Mouse (Mus musculus) kidney, postnatal 25 days (tissue): ENCODE measurements around the gene Sp2.

Experiments used
- DNase-seq, 2 experiments: peaks; one replicate each; pipeline ENCODE4 v3.0.0; 2021; ENCODE audit warnings: mixed read lengths in 2 of 2

The Sp2 gene

DNA sequence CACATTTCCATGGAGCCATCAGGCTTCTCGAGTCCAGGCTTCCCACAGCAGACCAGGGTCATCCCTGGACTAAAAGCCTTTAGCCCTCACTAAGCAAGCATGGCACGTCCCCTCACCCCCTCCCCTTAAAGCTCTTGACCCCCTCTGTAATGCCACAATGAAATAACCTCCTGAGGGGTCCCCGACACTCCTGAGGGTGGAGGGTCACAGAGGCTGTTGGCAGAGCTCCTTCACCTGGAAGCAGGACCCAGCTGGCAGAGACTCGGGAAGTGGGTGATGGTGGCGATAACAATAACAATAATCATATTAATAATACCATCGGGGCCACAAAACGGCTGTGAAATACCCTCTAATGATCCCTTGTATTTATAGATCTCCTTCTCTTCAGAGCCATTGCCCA is at the start of gene Sp2:
Gene Sp2, minus strand, starts transcription at position 101 of the 400 bp plus-strand sequence.
- no peak for DNase-seq

DNA sequence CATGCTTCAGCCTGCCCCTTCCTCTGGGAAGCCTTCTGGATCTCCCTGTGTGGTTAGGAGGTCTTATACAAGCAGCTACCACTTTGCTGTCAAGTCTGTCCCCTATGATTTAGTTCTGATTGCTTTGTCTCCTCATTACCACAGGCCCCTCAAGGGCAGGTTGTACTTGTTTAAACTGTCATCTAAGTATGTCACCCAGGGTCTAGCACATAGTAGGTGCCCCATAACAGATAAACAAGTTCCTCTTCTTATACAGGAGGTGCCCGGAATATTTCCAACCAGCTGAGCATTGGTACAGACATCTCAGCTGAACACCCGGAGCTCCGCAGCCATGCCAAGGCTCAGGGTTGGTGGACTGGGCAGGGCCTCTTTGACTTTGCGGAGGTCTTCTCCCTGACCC is 49.7 kb upstream of the Sp2 start:
- DNase-seq: no peak

DNA sequence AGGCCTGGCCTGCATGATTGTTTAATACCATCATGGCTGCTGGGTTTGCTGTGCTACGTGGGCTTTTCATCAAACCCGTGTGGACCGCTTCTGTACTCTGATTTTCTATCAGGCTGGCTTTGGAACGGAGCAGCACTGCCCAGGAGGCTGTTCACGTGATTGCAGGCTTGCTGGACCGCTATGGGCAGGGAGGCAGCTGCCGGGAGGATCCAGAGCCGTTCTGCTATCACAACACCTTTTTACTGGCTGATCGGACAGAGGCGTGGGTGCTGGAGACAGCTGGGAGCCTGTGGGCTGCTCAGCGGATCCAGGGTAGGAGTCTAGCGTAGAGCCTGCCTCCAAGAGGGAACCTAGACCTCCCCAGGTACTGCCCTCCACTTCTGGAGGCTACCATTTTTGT is 49.2 kb upstream of the Sp2 start:
- DNase-seq: peak; percentile 48 to 80

DNA sequence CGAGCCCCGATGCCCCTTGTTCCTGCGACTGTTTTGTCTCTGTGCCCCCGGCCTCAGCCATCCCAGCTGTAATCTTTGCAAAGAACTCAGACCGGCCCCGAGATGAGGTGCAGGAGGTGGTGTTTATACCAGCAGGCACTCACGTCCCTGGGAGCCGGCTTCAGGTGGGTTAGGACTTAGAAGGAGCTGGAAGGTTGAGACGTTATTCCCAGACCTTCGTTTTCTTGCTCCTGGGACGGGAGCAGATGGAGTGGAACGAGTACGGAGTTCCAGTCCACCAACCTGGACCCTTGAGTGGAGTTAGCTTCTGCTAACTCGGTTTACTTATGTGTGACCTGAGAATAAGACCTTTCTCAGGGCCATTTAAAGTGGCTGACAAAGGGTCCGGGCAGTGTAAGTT is 47.7 kb upstream of the Sp2 start:
- DNase-seq: peak; percentile 41 to 68

DNA sequence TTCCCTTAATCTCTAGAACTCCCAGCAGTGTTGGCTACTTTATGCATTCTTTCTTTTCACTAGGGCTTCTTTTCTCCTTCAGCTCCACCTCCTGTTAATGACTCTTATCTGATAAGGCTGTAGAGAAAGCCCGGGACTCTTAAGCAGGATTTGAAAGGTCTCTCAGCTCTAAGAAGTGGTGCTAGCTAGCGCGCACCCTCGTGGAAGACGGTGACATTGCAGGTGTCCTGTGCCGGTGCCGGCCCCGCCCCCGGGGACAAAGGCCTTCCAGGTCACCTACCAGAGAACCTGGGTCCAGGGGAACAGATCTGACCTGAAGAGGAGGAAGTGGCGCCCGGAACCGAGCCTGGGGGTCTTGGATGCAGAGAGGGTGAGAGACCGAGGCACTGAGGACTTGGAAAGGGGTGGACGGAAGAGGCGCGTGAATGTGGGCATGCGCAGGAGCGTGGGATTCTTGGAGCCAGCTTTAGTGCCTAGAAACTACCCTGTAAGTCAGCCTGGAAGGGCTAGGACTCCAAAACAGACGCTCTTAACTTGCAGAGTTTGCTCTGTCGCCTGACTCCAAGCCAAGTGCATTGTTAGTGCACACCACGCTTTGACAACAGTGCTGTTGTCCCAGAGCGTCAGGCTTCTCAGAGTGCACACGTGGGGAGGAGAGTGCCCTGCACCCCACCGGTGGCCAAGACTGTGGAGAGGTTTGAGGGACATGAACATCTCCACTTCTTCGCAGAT is 47.1 kb upstream of the Sp2 start, which contains the start of gene Scrn2:
Gene Scrn2, plus strand, starts transcription at position 253 of the 732 bp plus-strand sequence.
- DNase-seq: peak; percentile 91

DNA sequence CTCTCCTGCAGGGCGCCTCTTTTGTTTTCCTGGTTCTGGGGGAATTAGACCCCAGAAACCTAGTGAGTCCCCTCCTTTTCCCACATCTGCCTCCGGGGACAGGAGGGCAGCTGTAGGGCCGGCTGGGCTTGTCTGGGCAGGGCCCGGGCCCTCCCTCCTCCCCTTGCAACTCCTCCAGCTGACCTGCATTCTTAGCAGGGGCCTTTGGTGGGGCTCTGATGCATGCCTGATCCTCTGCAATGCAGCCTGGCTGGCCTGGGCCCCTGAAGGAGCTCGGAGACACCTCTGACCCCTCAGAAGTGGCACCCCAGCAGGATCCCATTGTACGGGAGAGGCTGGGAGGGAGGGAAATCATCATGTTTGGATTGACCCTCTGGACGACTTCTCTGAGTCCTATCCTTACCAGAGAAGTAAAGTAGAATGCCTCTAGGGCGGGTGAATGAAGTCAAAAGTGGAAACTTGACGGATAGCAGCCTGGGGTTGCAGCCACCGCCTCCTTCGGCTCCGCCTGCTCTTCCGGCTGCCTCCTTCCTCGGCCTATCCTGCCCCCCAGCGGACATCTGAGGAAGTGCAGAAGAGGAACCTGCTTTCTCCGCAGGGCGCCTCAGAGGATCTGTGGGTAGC is 43.1 kb upstream of the Sp2 start:
- peak; percentile 89 to 91 for DNase-seq

DNA sequence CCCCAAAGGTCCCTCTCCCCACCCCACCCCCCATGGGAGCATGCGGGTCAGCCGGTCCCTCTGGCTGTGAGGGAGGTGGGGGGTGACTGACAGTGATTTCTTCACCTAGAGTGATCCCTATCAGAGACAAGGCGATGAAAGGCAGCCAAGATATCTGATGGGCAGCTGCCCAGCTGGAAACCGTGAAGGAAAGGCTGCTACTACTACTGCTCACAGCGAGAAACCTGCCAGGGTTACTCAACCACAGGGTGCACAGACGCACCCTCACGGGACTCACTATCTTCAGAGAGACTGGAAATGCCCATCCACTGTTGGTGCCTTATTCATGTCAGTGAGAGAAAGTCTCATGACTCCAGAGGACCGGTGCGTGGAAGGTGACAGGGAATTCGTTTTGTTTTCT is 42.2 kb upstream of the Sp2 start:
- DNase-seq: no peak

DNA sequence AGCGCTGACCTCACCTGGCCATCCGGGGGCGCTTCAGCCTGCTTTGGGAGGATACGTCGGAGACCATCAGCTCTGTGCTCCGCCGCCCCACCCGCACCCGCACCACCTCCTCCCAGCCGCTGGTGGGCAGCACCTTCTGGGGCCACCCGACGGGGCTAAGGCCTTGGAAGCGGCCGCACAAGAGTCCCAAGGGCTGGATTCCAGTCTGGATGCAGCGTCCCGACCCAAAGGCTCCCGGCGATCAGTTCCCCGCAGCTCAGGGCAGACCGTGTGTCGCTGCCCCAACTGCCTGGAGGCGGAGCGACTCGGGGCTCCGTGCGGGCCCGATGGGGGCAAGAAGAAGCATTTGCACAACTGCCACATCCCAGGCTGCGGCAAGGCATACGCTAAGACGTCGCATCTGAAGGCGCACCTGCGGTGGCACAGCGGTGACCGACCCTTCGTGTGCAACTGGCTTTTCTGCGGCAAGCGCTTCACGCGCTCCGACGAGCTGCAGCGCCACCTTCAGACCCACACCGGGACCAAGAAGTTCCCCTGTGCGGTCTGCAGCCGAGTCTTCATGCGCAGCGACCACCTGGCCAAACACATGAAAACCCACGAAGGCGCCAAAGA is 39.2 kb upstream of the Sp2 start:
- DNase-seq: peak; percentile 80 to 90

DNA sequence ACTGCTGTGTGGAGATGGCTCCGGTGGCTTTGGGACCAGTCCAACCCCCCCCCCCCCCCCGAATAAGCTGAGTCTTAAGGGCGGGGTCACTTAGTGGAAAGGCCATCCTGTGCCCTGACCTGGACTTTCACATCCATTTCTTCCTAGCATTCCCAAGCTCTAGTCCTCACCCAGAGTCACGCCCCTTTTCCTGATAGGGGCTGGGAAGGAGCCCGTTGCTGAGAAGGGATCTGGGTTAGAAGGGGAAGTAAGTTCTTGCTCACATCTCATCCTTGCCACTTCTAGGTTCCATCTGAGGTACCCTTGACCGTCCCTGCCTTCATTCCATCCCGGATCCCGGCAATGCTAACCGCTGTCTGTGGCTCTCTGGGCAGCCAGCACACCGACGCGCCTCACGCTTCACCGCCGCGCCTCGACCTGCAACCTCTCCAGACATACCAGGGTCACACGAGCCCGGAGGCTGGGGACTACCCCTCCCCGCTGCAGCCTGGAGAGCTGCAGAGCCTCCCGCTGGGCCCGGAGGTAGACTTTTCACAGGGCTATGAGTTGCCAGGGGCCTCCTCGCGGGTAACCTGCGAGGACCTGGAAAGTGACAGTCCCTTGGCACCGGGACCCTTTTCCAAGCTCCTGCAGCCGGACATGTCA is 38.5 kb upstream of the Sp2 start:
- no peak for DNase-seq

DNA sequence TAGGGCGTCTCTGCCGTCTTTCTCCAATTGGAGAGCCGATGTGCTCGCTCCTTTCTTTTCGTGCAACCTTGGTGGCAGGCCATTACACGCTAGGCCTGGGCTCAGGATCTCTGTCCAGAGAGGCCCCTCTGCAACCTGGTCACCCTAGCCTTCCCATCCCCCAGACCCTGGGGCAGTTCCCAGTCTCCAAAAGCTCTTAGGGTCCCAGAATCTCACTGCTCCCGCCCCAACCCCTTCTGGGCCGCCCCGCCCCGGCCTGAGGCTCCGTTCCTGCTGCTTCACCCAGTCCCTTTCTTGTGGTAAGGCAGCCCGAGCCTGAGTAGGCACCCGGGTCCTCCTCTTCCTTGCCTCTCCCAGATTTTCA is 36.6 kb upstream of the Sp2 start:
- no peak for DNase-seq

DNA sequence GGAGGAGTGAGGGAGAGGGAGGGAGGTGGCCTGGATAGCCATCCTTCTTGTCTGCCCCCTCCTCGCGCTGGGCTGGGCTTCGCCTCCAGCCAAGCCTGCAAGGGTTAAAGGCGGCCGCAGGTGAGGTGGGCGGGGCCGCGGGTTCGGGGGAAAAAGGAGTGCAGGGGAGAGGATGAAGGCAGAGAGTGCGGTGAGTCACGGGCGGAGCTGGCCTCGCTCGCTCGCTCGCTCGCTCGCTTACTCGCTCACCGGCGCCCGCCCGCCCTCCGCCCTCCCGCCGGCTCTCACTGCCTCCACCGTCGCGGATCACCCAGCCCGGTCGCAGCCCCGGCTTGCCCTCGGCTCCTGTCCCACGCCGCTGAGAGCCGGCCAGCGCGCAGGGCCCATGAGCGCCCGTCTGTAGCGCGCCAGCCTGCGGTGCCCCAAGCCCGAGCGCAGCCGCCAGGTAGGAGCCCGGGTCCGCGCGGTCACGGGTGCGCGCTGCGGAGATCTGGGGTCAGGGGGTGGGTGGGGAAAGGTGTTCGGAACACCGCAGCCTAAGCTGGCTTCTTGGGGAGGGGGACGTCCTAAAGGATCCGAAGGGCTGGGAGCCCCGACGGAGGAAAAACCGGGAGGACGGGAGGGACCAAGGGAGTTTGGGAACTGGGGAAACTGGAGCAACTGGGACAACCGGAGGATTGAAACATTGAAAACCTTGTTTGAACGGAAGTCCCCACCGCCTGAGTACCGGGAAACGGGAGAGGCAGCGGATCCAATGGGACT is 36.0 kb upstream of the Sp2 start:
- DNase-seq: no peak

DNA sequence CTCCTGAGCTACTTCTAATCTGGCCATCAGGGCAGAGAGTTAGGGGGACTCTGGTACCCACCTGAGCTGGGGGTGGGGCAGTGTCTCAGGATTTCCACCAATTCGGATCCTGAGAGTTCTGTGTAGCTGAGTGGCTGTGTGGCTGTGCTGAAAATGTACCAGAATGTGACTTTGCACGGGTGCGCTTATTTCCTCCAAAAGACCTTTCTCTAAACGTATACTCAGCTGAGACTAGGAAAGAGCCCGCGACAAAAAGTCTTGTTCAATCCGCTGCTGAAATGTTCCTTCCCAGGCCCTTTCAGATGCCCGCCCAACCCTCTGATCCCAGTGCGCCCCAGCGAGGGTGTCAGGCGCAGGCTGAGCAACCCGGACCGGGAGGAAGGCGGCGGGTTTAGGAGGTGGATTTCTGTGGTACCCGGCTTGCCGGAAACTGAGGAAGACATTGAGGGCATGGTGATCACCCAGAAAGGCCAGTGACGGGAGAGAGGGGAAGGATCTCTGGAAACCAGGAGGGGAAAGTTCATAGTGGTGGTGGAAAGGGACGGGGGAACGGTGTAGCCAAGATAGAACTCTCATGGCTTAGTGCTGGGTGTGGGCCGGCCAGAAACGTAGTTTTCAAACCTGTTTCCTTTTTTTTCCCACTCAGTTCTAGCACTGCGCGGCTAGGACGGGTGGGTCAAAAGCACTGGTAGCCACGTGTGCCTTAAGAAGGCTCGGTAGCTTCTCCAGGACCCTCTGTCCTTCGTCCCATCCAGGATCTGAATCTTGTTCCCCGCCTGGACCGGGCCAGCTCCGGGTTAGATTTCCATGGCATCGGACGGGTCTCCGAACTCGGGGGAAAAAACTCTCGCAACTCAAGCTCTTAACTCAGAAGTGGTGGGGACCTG is 35.2 kb upstream of the Sp2 start:
- no peak for DNase-seq

DNA sequence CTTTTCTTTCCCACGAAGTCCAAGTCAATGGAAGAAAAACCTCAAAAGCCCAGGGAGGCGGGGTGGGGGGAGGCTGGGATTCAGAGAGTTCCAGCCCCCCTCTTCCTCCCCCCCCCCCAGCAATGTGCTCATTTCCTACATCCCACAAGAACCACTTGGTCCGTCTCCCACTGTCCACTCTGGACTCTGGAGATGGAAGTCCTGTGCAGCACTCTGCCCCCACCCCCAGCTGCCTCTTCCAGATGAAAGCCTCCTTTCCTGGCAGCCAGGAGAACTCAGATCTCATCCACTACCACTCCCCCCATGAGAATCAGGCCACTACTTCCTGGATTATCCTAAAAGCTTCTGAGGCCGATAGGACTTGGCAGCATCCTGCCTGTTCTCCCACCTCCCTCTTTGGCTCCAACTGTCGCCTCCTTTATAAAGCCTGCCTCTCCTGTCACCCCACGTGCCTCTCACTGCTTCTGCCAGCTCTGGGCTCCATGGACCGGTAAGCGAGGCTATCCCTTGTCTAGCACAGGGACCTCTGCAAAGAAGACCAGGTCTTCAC is 30.4 kb upstream of the Sp2 start, which contains the start of gene Sp6:
Gene Sp6, plus strand, starts transcription at position 274 of the 550 bp plus-strand sequence.
- no peak for DNase-seq

DNA sequence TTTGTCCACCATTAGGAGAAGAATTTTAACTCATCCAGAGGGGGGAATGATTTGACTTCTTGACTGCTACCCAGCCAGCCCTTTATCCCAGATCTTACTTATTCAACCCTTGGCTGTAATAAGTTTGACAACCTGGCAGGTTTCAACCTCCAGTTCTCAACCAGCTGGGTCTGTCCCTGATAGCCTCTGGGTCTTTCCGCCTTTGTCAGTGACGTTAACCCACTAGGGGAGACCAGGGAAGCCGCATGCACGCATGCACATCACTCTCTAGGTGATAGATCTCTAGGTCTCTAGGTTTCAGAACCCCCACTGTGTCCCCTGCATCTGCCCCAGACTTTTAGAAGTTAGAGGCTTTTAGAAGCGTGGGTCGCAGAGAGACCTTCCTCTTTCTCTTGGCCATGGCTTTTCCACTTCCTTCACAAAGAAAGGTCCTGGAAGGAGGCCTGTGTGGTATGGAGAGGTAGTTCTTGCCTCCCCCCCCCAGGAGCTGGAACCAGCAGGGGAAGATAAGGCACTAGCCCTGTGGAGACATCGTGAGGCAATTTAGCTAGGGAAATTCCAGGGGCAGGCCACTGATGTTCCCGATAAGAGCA is 26.5 kb upstream of the Sp2 start:
- DNase-seq: no peak

DNA sequence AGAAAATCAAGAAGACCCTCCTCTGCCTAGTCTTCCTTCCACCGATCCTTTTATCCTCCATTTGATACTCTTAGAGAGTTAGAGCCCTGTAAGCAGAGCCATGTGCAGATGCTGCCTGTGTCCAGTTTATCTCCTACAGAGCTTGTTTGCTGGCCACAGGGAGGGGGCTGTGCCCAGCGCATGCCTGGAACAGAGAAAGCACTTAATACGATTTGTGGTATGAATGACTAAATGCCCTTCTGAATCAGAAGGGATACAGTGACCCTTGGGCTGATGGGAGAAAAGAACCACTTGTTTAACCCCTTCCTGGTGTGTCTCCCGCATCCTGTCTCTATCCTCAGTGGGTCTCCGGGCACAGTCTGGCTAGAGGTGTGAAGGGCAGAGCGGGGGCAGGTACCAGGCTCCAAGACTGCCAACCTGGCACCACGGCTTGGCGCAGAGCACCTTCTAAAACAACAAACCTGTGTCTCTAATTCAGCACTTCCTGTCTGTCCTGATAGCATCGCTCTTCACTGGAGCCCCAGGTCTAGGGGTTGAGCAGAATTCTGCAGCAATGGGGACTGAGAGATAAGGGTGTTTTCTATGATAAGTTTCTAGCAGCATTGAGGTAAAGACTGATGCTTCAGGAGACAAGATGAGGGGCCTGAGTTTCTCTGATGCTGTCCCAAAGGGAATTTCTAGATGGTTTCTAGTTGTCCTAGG is 24.5 kb upstream of the Sp2 start:
- DNase-seq: no peak

DNA sequence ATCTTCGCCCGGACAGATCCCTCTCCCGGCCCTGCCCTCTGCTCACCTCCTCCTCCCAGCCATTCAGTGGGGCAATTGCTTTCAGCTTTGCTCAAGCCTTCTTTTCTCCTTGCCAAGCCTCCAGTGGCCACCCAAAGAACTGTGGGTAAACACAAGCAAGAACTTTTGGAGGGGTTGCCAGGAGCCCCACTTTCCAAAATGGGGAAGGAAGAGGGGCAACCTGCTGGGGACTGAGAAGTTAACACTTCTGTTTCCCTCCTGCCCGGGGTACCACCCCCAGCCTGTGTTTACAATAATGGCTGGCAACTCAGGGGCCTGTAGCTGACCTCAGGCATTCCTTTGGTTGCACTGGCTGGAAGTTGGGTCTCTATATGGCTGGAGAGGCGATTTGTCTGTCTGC is 20.4 kb upstream of the Sp2 start:
- DNase-seq: no peak

DNA sequence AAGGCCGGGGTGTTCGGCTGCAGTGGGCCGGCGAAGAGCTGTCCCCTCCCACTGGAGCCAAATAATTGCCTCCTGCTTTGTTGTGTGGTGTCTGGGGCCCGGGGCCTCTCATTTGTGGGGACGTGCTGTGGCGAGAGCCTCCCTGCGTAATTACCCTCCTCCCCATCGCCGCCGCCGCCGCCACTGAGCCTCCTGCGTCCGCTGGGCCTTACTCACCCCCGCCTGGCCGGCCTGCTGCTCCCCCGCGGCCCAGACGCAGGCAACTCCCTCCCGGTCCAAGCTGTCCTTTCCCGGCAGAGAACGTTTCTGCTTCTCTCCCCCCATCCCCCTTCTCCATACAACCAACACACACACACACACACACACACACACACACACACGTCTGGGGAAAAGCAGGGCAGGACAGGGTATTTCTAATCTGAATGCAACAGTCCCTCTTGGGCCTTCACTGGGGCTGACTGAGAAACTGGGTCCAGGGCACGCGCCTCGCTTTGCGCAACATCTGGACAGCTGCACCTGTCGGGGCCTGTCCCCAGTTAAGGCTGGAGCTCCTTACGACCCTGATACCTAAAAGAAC is 14.7 kb upstream of the Sp2 start:
- peak in 1 of 2 experiments; percentile 53 for DNase-seq

DNA sequence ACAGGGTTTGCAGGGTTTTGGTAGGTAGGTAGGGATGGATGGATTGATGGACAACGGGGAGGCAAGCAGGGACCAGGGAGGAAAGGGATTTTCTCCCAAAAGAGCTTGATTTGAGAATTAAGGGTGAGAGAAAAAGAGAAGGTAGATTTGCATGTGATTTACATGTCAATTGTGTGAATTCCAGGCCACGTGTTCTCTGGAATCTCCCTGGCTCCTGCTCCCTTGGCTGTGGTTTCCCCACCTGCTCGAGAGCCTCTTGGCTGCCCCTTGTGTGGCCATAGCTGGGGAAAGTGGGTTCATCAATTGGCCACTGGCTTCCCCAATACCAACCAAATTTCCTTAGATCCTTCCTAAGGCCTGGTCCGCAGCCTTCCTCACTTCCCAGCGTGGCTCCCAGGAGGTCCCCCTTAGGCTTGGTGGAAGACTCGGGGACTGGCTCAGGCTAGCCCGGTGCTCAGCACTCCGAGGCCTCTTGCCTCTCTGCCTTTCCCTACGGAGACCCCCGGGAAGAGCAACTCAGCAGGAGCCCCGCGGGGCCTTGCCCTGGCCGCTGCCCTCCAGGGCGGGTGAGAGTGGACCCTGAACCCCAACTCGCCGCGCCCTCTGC is 14.1 kb upstream of the Sp2 start:
- DNase-seq: peak in 1 of 2 experiments; percentile 82
